Mouse (Mus musculus) megakaryocyte, embryonic 14.5 days (primary cell): Measurements from ENCODE around the gene Saysd1.

Experiments used
- FLI1 ChIP-seq: IDR thresholded peaks from 2 replicates; pipeline ENCODE4 v1.6.1; 2012; ENCODE audit warnings: low read length, inconsistent platforms, mixed read lengths
- GATA1 ChIP-seq: IDR thresholded peaks from 3 replicates; pipeline ENCODE4 v1.6.1; 2012; ENCODE audit warnings: mixed read lengths, low read length, inconsistent platforms, borderline replicate concordance

GRCm38 (mm10) chr14:20048481-20048835, 89.9 kb downstream of the Saysd1 start:
- TF ChIP-seq GATA1 = no peak
- no peak for TF ChIP-seq FLI1
